Comparison of ENCODE assay signal across 7 mouse cellular contexts in genomic region chr7:25377100-25377700, GRCm38 (mm10). TPM values are rescaled to one million over a fixed set of nuclear protein-coding genes. Genes with fewer than 3 reads are reported as not detected.
DNase-seq lines count a peak whose midpoint lies in the region; ATAC-seq and TF ChIP-seq lines count a peak whose summit lies in the region.

No protein-coding gene starts in this region.

- 0 out of 2 replicates have a peak, but pooled peaks cover 4% of the 10 kb centered on the region for H3K4me1 ChIP-seq in neural tube, embryonic 11.5 days (ENCODE audit: control insufficient read depth, insufficient read depth, low read length)
- peaks cover 4% of the 10 kb centered on the region for H3K4me1 ChIP-seq in embryonic facial prominence, embryonic 14.5 days (ENCODE audit: control insufficient read depth, insufficient read depth, low read length)
- peaks cover 37% of the 10 kb centered on the region for H3K4me1 ChIP-seq in limb, embryonic 13.5 days
- H3K4me1 ChIP-seq in stomach, postnatal 0 days (replicated peaks; ENCODE audit: control insufficient read depth, insufficient read depth), result no peaks in the 10 kb centered on the region

- WGBS in neural tube, embryonic 11.5 days, result 42% methylated on average over 8 of the region's 8 CpGs
- WGBS in embryonic facial prominence, embryonic 14.5 days, result 36% methylated on average over 8 of the region's 8 CpGs
- 38% methylated on average over 8 of the region's 8 CpGs for WGBS in limb, embryonic 13.5 days
- 44% methylated on average over 8 of the region's 8 CpGs for WGBS in stomach, postnatal 0 days

- DNase-seq in neural tube, embryonic 11.5 days (ENCODE audit: low spot score), result no peak
- DNase-seq in neural tube, embryonic 10.5 days (ENCODE audit: extremely low spot score, low spot score), result no peak
- DNase-seq in embryonic facial prominence, embryonic 14.5 days (ENCODE audit: low spot score), result no peak
- DNase-seq in stomach, postnatal 0 days (ENCODE audit: low spot score), result no peak
- DNase-seq in frontal cortex, adult 2 months (ENCODE audit: extremely low spot score in 1 of 2, low spot score in 1 of 2), result no peak

- peak overlapping the region; percentile 38; the same call in 1 of the 2 replicates for H3K4me2 ChIP-seq in neural tube, embryonic 11.5 days (ENCODE audit: low read depth)
- H3K4me2 ChIP-seq in embryonic facial prominence, embryonic 14.5 days (ENCODE audit: low read depth, low read length), result peak overlapping the region; percentile 52
- H3K4me2 ChIP-seq in limb, embryonic 13.5 days (replicated peaks), result peak overlapping the region; percentile 60
- peak overlapping the region; percentile 34; the same call in 1 of the 2 replicates for H3K4me2 ChIP-seq in stomach, postnatal 0 days (replicated peaks; ENCODE audit: low read depth)

- no peaks in the 10 kb centered on the region for H3K9me3 ChIP-seq in neural tube, embryonic 11.5 days (ENCODE audit: control insufficient read depth, low read length)
- no peaks in the 10 kb centered on the region for H3K9me3 ChIP-seq in embryonic facial prominence, embryonic 14.5 days (ENCODE audit: control insufficient read depth, low read length)
- H3K9me3 ChIP-seq in limb, embryonic 13.5 days, result no peaks in the 10 kb centered on the region
- H3K9me3 ChIP-seq in stomach, postnatal 0 days (ENCODE audit: control insufficient read depth, low read length), result no peaks in the 10 kb centered on the region

- no peak for ATAC-seq in neural tube, embryonic 11.5 days (ENCODE audit: insufficient read depth, low FRiP score, low TSS enrichment)
- ATAC-seq in embryonic facial prominence, embryonic 14.5 days (ENCODE audit: low read depth), result no peak
- no peak for ATAC-seq in limb, embryonic 13.5 days (ENCODE audit: low FRiP score, low read depth)
- ATAC-seq in stomach, postnatal 0 days (ENCODE audit: low FRiP score, low TSS enrichment), result peak; percentile 13; the same call in 1 of the 2 replicates
- no peak for ATAC-seq in megakaryocyte, adult 5-6 weeks (ENCODE audit: poor library complexity, severe bottlenecking)

- no peak overlapping the region for H3K27ac ChIP-seq in neural tube, embryonic 11.5 days (ENCODE audit: low read depth, low read length)
- H3K27ac ChIP-seq in embryonic facial prominence, embryonic 14.5 days (replicated peaks; ENCODE audit: low read depth, low read length), result no peak overlapping the region
- H3K27ac ChIP-seq in limb, embryonic 13.5 days, result no peak overlapping the region
- peak overlapping the region; percentile 56 for H3K27ac ChIP-seq in stomach, postnatal 0 days (replicated peaks)

- peak; percentile 57 for TF ChIP-seq CTCF in stomach, postnatal 0 days (IDR thresholded peaks at IDR 0.05; ENCODE audit: low read depth)

- H3K27me3 ChIP-seq in neural tube, embryonic 11.5 days (ENCODE audit: control insufficient read depth, insufficient read depth, low read length), result no peaks in the 10 kb centered on the region
- H3K27me3 ChIP-seq in embryonic facial prominence, embryonic 14.5 days (replicated peaks; ENCODE audit: control insufficient read depth, insufficient read depth, low read length), result no peaks in the 10 kb centered on the region
- H3K27me3 ChIP-seq in limb, embryonic 13.5 days, result peaks cover 2% of the 10 kb centered on the region; the same call in 1 of the 2 replicates
- H3K27me3 ChIP-seq in stomach, postnatal 0 days (ENCODE audit: control insufficient read depth, insufficient read depth, low read length), result no peaks in the 10 kb centered on the region

- H3K4me3 ChIP-seq in neural tube, embryonic 11.5 days (ENCODE audit: low read depth, low read length), result peak overlapping the region; percentile 25
- H3K4me3 ChIP-seq in embryonic facial prominence, embryonic 14.5 days (ENCODE audit: low read depth, low read length), result peak overlapping the region; percentile 32
- H3K4me3 ChIP-seq in limb, embryonic 13.5 days, result peak overlapping the region; percentile 34
- H3K4me3 ChIP-seq in stomach, postnatal 0 days (ENCODE audit: low read depth, low read length), result peak overlapping the region; percentile 8; the same call in 1 of the 2 replicates

- TF ChIP-seq EP300 in stomach, postnatal 0 days (optimal IDR thresholded peaks at IDR 0.05), result no peak

- H3K36me3 ChIP-seq in neural tube, embryonic 11.5 days (ENCODE audit: control insufficient read depth, insufficient read depth, low read length), result no peaks in the 10 kb centered on the region
- no peaks in the 10 kb centered on the region; the same call in 1 of the 2 replicates for H3K36me3 ChIP-seq in embryonic facial prominence, embryonic 14.5 days (ENCODE audit: control insufficient read depth, insufficient read depth, low read length)
- peaks cover 1% of the 10 kb centered on the region; the same call in 1 of the 2 replicates for H3K36me3 ChIP-seq in limb, embryonic 13.5 days
- H3K36me3 ChIP-seq in stomach, postnatal 0 days (ENCODE audit: control insufficient read depth, insufficient read depth, low read length), result no peaks in the 10 kb centered on the region

- H3K9ac ChIP-seq in neural tube, embryonic 11.5 days (ENCODE audit: low read length), result no peak overlapping the region
- H3K9ac ChIP-seq in embryonic facial prominence, embryonic 14.5 days (ENCODE audit: low read depth, low read length), result 0 out of 2 replicates have a peak overlapping the region, but pooled peaks have one; percentile 31
- H3K9ac ChIP-seq in limb, embryonic 13.5 days, result 0 out of 2 replicates have a peak overlapping the region, but pooled peaks have one; percentile 0
- no peak overlapping the region for H3K9ac ChIP-seq in stomach, postnatal 0 days (ENCODE audit: low read length)

RNA-seq across cellular contexts. Expression of gene Cnfn, which starts 7.7 kb away (rescaled TPM):
- not detected in 2 replicates for polyA plus RNA-seq in neural tube, embryonic 11.5 days (2014; fragmentation: Nextera tagmentation; extraction: Ambion mirVana)
- 17.7 and 80.3 TPM in 2 replicates for polyA plus RNA-seq in embryonic facial prominence, embryonic 14.5 days (2014; fragmentation: Nextera tagmentation; extraction: Ambion mirVana)
- 0.92 TPM in 1 of 2 replicates, not detected in the other for polyA plus RNA-seq in limb, embryonic 13.5 days (2015; fragmentation: Nextera tagmentation; extraction: Ambion mirVana)
- polyA plus RNA-seq in stomach, postnatal 0 days (2015; fragmentation: Nextera tagmentation; extraction: Ambion mirVana), result 4,615 and 4,883 TPM in 2 replicates
- total RNA-seq in megakaryocyte, adult 5-6 weeks (2015), result not detected in 2 replicates
- not detected in 2 replicates for total RNA-seq in megakaryocyte, adult 5-6 weeks (2017)
- not detected in 2 replicates for polyA plus RNA-seq in frontal cortex, adult 2 months (2012; rRNA removed)

RNA-seq across cellular contexts. Expression of gene Lipe, which starts 21.3 kb away (rescaled TPM):
- polyA plus RNA-seq in neural tube, embryonic 11.5 days (2014; fragmentation: Nextera tagmentation; extraction: Ambion mirVana), result 2.5 and 3.9 TPM in 2 replicates
- 4.2 and 4.9 TPM in 2 replicates for polyA plus RNA-seq in embryonic facial prominence, embryonic 14.5 days (2014; fragmentation: Nextera tagmentation; extraction: Ambion mirVana)
- 11.5 and 11.8 TPM in 2 replicates for polyA plus RNA-seq in limb, embryonic 13.5 days (2015; fragmentation: Nextera tagmentation; extraction: Ambion mirVana)
- polyA plus RNA-seq in stomach, postnatal 0 days (2015; fragmentation: Nextera tagmentation; extraction: Ambion mirVana), result 10.3 and 12.5 TPM in 2 replicates
- 17.4 and 20.6 TPM in 2 replicates for total RNA-seq in megakaryocyte, adult 5-6 weeks (2015)
- 17.3 and 23.6 TPM in 2 replicates for total RNA-seq in megakaryocyte, adult 5-6 weeks (2017)
- polyA plus RNA-seq in frontal cortex, adult 2 months (2012; rRNA removed), result 9.9 and 12.5 TPM in 2 replicates

RNA-seq across cellular contexts. Expression of gene Cxcl17, which starts 35.5 kb away (rescaled TPM):
- polyA plus RNA-seq in neural tube, embryonic 11.5 days (2014; fragmentation: Nextera tagmentation; extraction: Ambion mirVana), result 0.34 TPM in 1 of 2 replicates, not detected in the other
- 0.85 and 1.9 TPM in 2 replicates for polyA plus RNA-seq in embryonic facial prominence, embryonic 14.5 days (2014; fragmentation: Nextera tagmentation; extraction: Ambion mirVana)
- polyA plus RNA-seq in limb, embryonic 13.5 days (2015; fragmentation: Nextera tagmentation; extraction: Ambion mirVana), result 0.61 and 0.73 TPM in 2 replicates
- polyA plus RNA-seq in stomach, postnatal 0 days (2015; fragmentation: Nextera tagmentation; extraction: Ambion mirVana), result 6.8 and 8.8 TPM in 2 replicates
- total RNA-seq in megakaryocyte, adult 5-6 weeks (2015), result not detected in 2 replicates
- not detected in 2 replicates for total RNA-seq in megakaryocyte, adult 5-6 weeks (2017)
- not detected in 2 replicates for polyA plus RNA-seq in frontal cortex, adult 2 months (2012; rRNA removed)

Comparison
In these comparisons a context has a peak if more than half of its experiments do, and no peak if none do; other contexts are left out.
1. H3K9ac ChIP-seq: peak in embryonic facial prominence, embryonic 14.5 days (single experiment) and limb, embryonic 13.5 days (single experiment); none in neural tube, embryonic 11.5 days (single experiment) and stomach, postnatal 0 days (single experiment).
2. RNA of gene Cnfn, which starts 7.7 kb away (polyA plus RNA-seq): 4,615 to 4,883 TPM in stomach, postnatal 0 days; 17.7 to 80.3 TPM in embryonic facial prominence, embryonic 14.5 days, 0.92 TPM in limb, embryonic 13.5 days, not detected in neural tube, embryonic 11.5 days and not detected in frontal cortex, adult 2 months; every median in the first group is over 10 times any median in the second.
3. Peak in every context shown above with its lines, with median percentiles within 50 percentile points of each other: H3K4me2 ChIP-seq and H3K4me3 ChIP-seq.